Mouse (Mus musculus) embryonic facial prominence, embryonic 12.5 days (tissue): ENCODE measurements around the gene Fgf13. TPM values are rescaled to one million over a fixed set of nuclear protein-coding genes. Genes with fewer than 3 reads are reported as not detected.

Experiments used
- ATAC-seq: fragments of 200-750 bp; cut with Nextera tagmentation; 2 replicates; pipeline ENCODE4 v1.8.0; 2017; ENCODE audit not compliant: insufficient number of reproducible peaks, insufficient read depth, low FRiP score, low TSS enrichment
- H3K27ac ChIP-seq: fragments of 300-500 bp; sonication (generic); 2 replicates; pipeline ENCODE4 v1.5.1; 2016; ENCODE audit warnings: mild to moderate bottlenecking
- H3K27me3 ChIP-seq: fragments of 300-500 bp; sonication (generic); 2 replicates; pipeline ENCODE4 v1.6.1; 2016; ENCODE audit warnings: mild to moderate bottlenecking, moderate library complexity
- H3K36me3 ChIP-seq: fragments of 300-500 bp; sonication (generic); 2 replicates; pipeline ENCODE4 v1.6.1; 2016; ENCODE audit warnings: mild to moderate bottlenecking
- H3K4me1 ChIP-seq: fragments of 300-500 bp; sonication (generic); 2 replicates; pipeline ENCODE4 v1.6.1; 2016
- H3K4me2 ChIP-seq: fragments of 300-500 bp; sonication (generic); replicated peaks from 2 replicates; pipeline ENCODE4 v1.6.1; 2016; ENCODE audit warnings: mild to moderate bottlenecking, moderate library complexity
- H3K4me3 ChIP-seq: fragments of 300-500 bp; sonication (generic); 2 replicates; pipeline ENCODE4 v1.5.1; 2016; ENCODE audit warnings: mild to moderate bottlenecking
- H3K9ac ChIP-seq: fragments of 300-500 bp; sonication (generic); 2 replicates; pipeline ENCODE4 v1.6.1; 2016; ENCODE audit warnings: mild to moderate bottlenecking, moderate library complexity
- H3K9me3 ChIP-seq: fragments of 300-500 bp; sonication (generic); 2 replicates; pipeline ENCODE4 v1.6.1; 2016; ENCODE audit warnings: mild to moderate bottlenecking, moderate library complexity
- WGBS: fragments of 180-500 bp; shearing (Covaris S2); methylation state at CpG from one replicate; pipeline ENCODE4 v1.1.7; 2016; 5-methylcytosine and 5-hydroxymethylcytosine counted together
- polyA plus RNA-seq: library from polyadenylated mRNA; unstranded; fragments of >200 nt; fragmentation: Nextera tagmentation; extraction: Ambion mirVana; gene quantifications from 2 replicates; pipeline ENCODE4 v1.2.1, GENCODE M21; 2016

Gene Fgf13
- polyA plus RNA-seq, 1 experiment from 2014 or later = 37.6 TPM

- no peak overlapping the region for H3K4me2 ChIP-seq
- H3K27me3 ChIP-seq = no peaks in the 10 kb centered on the region
- ATAC-seq = no peak
- H3K36me3 ChIP-seq = no peaks in the 10 kb centered on the region
- no peak overlapping the region for H3K4me3 ChIP-seq
- WGBS = 72% methylated on average over 2 of the region's 2 CpGs
- H3K9ac ChIP-seq = no peak overlapping the region
- no peaks in the 10 kb centered on the region for H3K9me3 ChIP-seq
- no peaks in the 10 kb centered on the region for H3K4me1 ChIP-seq
- no peak overlapping the region for H3K27ac ChIP-seq
Observed at GRCm38 (mm10) chrX:59402596-59403285, 165.1 kb downstream of the Fgf13 start.

GRCm38 (mm10) chrX:59290916-59291411 is 276.9 kb downstream of the Fgf13 start:
- Histone ChIP-seq H3K9me3 (no peaks in the 10 kb centered on the region), H3K27me3 (no peaks in the 10 kb centered on the region), H3K36me3 (no peaks in the 10 kb centered on the region), H3K4me1 (no peaks in the 10 kb centered on the region), H3K27ac (no peak overlapping the region), H3K4me2 (no peak overlapping the region), H3K9ac (no peak overlapping the region), H3K4me3 (no peak overlapping the region)
- 88% methylated on average over 3 of the region's 3 CpGs for WGBS
- no peak for ATAC-seq

- Histone ChIP-seq H3K27ac (no peak overlapping the region), H3K27me3 (no peaks in the 10 kb centered on the region), H3K4me1 (no peaks in the 10 kb centered on the region), H3K36me3 (no peaks in the 10 kb centered on the region), H3K4me2 (no peak overlapping the region), H3K9ac (no peak overlapping the region), H3K4me3 (no peak overlapping the region), H3K9me3 (no peaks in the 10 kb centered on the region)
- no peak for ATAC-seq
Observed at GRCm38 (mm10) chrX:59251576-59251975, 316.3 kb downstream of the Fgf13 start.

- WGBS = 62% methylated on average over 3 of the region's 3 CpGs
- H3K4me1 ChIP-seq = no peaks in the 10 kb centered on the region
- no peak overlapping the region for H3K4me2 ChIP-seq
- H3K36me3 ChIP-seq = no peaks in the 10 kb centered on the region
- H3K27ac ChIP-seq = no peak overlapping the region
- H3K9ac ChIP-seq = no peak overlapping the region
- no peak for ATAC-seq
- no peak overlapping the region for H3K4me3 ChIP-seq
- H3K9me3 ChIP-seq = no peaks in the 10 kb centered on the region
- H3K27me3 ChIP-seq = no peaks in the 10 kb centered on the region
Observed at GRCm38 (mm10) chrX:59243752-59244151, 324.1 kb downstream of the Fgf13 start.

GRCm38 (mm10) chrX:59243176-59243575 is 324.7 kb downstream of the Fgf13 start:
- no peaks in the 10 kb centered on the region for H3K9me3 ChIP-seq
- H3K27ac ChIP-seq = no peak overlapping the region
- H3K36me3 ChIP-seq = no peaks in the 10 kb centered on the region
- H3K27me3 ChIP-seq = no peaks in the 10 kb centered on the region
- no peaks in the 10 kb centered on the region for H3K4me1 ChIP-seq
- no peak overlapping the region for H3K4me2 ChIP-seq
- 79% methylated on average over 3 of the region's 3 CpGs for WGBS
- H3K4me3 ChIP-seq = no peak overlapping the region
- ATAC-seq = no peak
- no peak overlapping the region for H3K9ac ChIP-seq

GRCm38 (mm10) chrX:59241460-59241747 is 326.5 kb downstream of the Fgf13 start:
- Histone ChIP-seq H3K4me3 (no peak overlapping the region), H3K4me1 (no peaks in the 10 kb centered on the region), H3K27me3 (no peaks in the 10 kb centered on the region), H3K9me3 (no peaks in the 10 kb centered on the region), H3K9ac (no peak overlapping the region), H3K36me3 (no peaks in the 10 kb centered on the region), H3K27ac (no peak overlapping the region), H3K4me2 (no peak overlapping the region)
- no peak for ATAC-seq

GRCm38 (mm10) chrX:59240683-59241459 is 327.0 kb downstream of the Fgf13 start:
- Histone ChIP-seq H3K9me3 (no peaks in the 10 kb centered on the region), H3K27me3 (no peaks in the 10 kb centered on the region), H3K4me1 (no peaks in the 10 kb centered on the region), H3K4me3 (no peak overlapping the region), H3K4me2 (no peak overlapping the region), H3K27ac (no peak overlapping the region), H3K9ac (no peak overlapping the region), H3K36me3 (no peaks in the 10 kb centered on the region)
- no peak for ATAC-seq
- 44% methylated on average over 2 of the region's 2 CpGs for WGBS

GRCm38 (mm10) chrX:59220675-59221074 is 347.2 kb downstream of the Fgf13 start:
- no peak for ATAC-seq
- no peak overlapping the region for H3K9ac ChIP-seq
- WGBS = 45% methylated on average over 3 of the region's 3 CpGs
- no peak overlapping the region for H3K4me3 ChIP-seq
- no peaks in the 10 kb centered on the region for H3K4me1 ChIP-seq
- no peaks in the 10 kb centered on the region for H3K9me3 ChIP-seq
- no peak overlapping the region for H3K4me2 ChIP-seq
- no peaks in the 10 kb centered on the region for H3K27me3 ChIP-seq
- no peak overlapping the region for H3K27ac ChIP-seq
- no peaks in the 10 kb centered on the region for H3K36me3 ChIP-seq

- ATAC-seq = no peak
- no peak overlapping the region for H3K27ac ChIP-seq
- no peaks in the 10 kb centered on the region for H3K36me3 ChIP-seq
- no peak overlapping the region for H3K4me2 ChIP-seq
- H3K4me3 ChIP-seq = no peak overlapping the region
- no peak overlapping the region for H3K9ac ChIP-seq
- H3K4me1 ChIP-seq = no peaks in the 10 kb centered on the region
- H3K27me3 ChIP-seq = no peaks in the 10 kb centered on the region
- no peaks in the 10 kb centered on the region for H3K9me3 ChIP-seq
Observed at GRCm38 (mm10) chrX:59201146-59201545, 366.7 kb downstream of the Fgf13 start.

GRCm38 (mm10) chrX:59194149-59194548 is 373.7 kb downstream of the Fgf13 start:
- Histone ChIP-seq H3K27ac (no peak overlapping the region), H3K4me2 (no peak overlapping the region), H3K9ac (no peak overlapping the region), H3K36me3 (no peaks in the 10 kb centered on the region), H3K9me3 (no peaks in the 10 kb centered on the region), H3K27me3 (no peaks in the 10 kb centered on the region), H3K4me3 (no peak overlapping the region), H3K4me1 (no peaks in the 10 kb centered on the region)
- WGBS = 69% methylated on average over 4 of the region's 4 CpGs
- no peak for ATAC-seq

- H3K4me3 ChIP-seq = no peak overlapping the region
- no peaks in the 10 kb centered on the region for H3K27me3 ChIP-seq
- H3K9ac ChIP-seq = no peak overlapping the region
- H3K27ac ChIP-seq = no peak overlapping the region
- H3K4me2 ChIP-seq = no peak overlapping the region
- ATAC-seq = no peak
- 73% methylated on average over 4 of the region's 4 CpGs for WGBS
- no peaks in the 10 kb centered on the region for H3K4me1 ChIP-seq
- no peaks in the 10 kb centered on the region for H3K9me3 ChIP-seq
- no peaks in the 10 kb centered on the region for H3K36me3 ChIP-seq
Observed at GRCm38 (mm10) chrX:59186922-59187321, 380.9 kb downstream of the Fgf13 start.

GRCm38 (mm10) chrX:59182323-59182722 is 385.5 kb downstream of the Fgf13 start:
- H3K27ac ChIP-seq = no peak overlapping the region
- no peak overlapping the region for H3K9ac ChIP-seq
- ATAC-seq = no peak
- no peaks in the 10 kb centered on the region for H3K4me1 ChIP-seq
- WGBS = 40% methylated on average over 4 of the region's 4 CpGs
- no peaks in the 10 kb centered on the region for H3K27me3 ChIP-seq
- H3K9me3 ChIP-seq = no peaks in the 10 kb centered on the region
- H3K4me3 ChIP-seq = no peak overlapping the region
- no peaks in the 10 kb centered on the region for H3K36me3 ChIP-seq
- no peak overlapping the region for H3K4me2 ChIP-seq
